Comparison of ENCODE assay signal across 8 mouse cellular contexts in the genomic region with DNA sequence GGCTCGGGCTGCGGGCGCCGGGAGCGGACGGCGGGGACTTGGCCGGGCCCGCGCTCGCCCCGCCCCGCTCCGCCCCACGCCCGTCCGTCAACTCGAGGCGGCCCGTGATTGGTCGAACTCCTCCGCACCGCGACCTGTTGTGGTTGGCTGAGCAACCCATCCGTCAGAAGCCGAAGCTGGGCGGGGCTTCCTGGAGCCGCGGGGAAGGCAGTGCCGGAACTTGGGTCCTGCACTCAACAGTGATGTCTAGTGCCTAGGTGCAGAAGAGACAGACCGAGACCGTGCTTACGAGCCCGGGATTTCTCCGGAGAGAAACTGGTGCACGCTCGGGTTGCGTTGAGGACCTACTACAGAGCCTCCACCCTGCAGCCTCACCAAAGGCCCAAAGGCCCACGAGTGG. TPM values are rescaled to one million over a fixed set of nuclear protein-coding genes. Genes with fewer than 3 reads are reported as not detected.
DNase-seq lines count a peak whose midpoint lies in the region; ATAC-seq lines count a peak whose summit lies in the region.

A gene (minus strand): TSS at position 58 of the 400 bp plus-strand sequence.
A gene (plus strand): TSS at position 210 of the 400 bp plus-strand sequence.

- H3K9ac ChIP-seq in hindbrain, embryonic 13.5 days = peak within 1 kb of the TSS; percentile 96

- peaks cover 36% of the 10 kb centered on the region for H3K36me3 ChIP-seq in hindbrain, embryonic 13.5 days

- H3K9me3 ChIP-seq in hindbrain, embryonic 13.5 days = no peaks in the 10 kb centered on the region

- ATAC-seq in hindbrain, embryonic 13.5 days (ENCODE audit: low FRiP score) = peak; percentile 93

- peak within 1 kb of the TSS; percentile 91 for H3K4me3 ChIP-seq in hindbrain, embryonic 13.5 days

- WGBS in hindbrain, embryonic 13.5 days = 1% methylated on average over 35 of the region's 39 CpGs

- peak; percentile 97 for DNase-seq in NIH3T3 (ENCODE audit: low read depth)
- DNase-seq in cerebellum, postnatal 10 days = peak; percentile 98 to 99
- DNase-seq in frontal cortex, postnatal 14 days (ENCODE audit: low spot score in 2 of 2) = peak; percentile 92 to 98
- peak; percentile 95 for DNase-seq in layer of hippocampus, postnatal 25 days (ENCODE audit: extremely low spot score in 1 of 2, low spot score in 1 of 2)
- DNase-seq in lung, postnatal 25 days (ENCODE audit: low spot score) = peak; percentile 98
- DNase-seq in retina, embryonic 14.5 days (ENCODE audit: low spot score) = peak; percentile 99
- peak; percentile 99 for DNase-seq in thymus, postnatal 4 days

- peak within 1 kb of the TSS; percentile 97 for H3K4me2 ChIP-seq in hindbrain, embryonic 13.5 days

- peaks cover 35% of the 10 kb centered on the region for H3K4me1 ChIP-seq in hindbrain, embryonic 13.5 days (replicated peaks)

- H3K27me3 ChIP-seq in hindbrain, embryonic 13.5 days = no peaks in the 10 kb centered on the region

- H3K27ac ChIP-seq in hindbrain, embryonic 13.5 days = peak within 1 kb of the TSS; percentile 87

RNA-seq across cellular contexts. Expression of the first gene that starts in this region (rescaled TPM):
- 109 and 118 TPM in 2 replicates for polyA plus RNA-seq in hindbrain, embryonic 13.5 days (2015; fragmentation: Nextera tagmentation; extraction: Ambion mirVana)
- total RNA-seq in layer of hippocampus, postnatal 25 days (2021) = 100 to 1,000 TPM; 193 to 235 TPM

RNA-seq across cellular contexts. Expression of the second gene that starts in this region (rescaled TPM):
- polyA plus RNA-seq in hindbrain, embryonic 13.5 days (2015; fragmentation: Nextera tagmentation; extraction: Ambion mirVana) = 10.3 and 11.2 TPM in 2 replicates
- 1 to 10 TPM; 4.5 to 6.1 TPM for total RNA-seq in layer of hippocampus, postnatal 25 days (2021)

Comparison
In these comparisons a context has a peak if more than half of its experiments do, and no peak if none do; other contexts are left out.
1. Peak in every context shown above with its lines: DNase-seq, ATAC-seq, H3K4me3 ChIP-seq and H3K27ac ChIP-seq.